Mouse (Mus musculus) ES-E14 (cell line): ENCODE measurements around the gene Atf3.

Experiments
- MAFK ChIP-seq: IDR thresholded peaks from 2 replicates; pipeline ENCODE4 v1.6.1; 2014; ENCODE audit warnings: mild to moderate bottlenecking, low read depth, low read length, inconsistent platforms; ENCODE audit not compliant: insufficient read depth
- ZC3H11A ChIP-seq: IDR thresholded peaks from 2 replicates; pipeline ENCODE4 v1.6.1; 2012; ENCODE audit warnings: low read depth, mild to moderate bottlenecking, inconsistent platforms, low read length, borderline replicate concordance

DNA sequence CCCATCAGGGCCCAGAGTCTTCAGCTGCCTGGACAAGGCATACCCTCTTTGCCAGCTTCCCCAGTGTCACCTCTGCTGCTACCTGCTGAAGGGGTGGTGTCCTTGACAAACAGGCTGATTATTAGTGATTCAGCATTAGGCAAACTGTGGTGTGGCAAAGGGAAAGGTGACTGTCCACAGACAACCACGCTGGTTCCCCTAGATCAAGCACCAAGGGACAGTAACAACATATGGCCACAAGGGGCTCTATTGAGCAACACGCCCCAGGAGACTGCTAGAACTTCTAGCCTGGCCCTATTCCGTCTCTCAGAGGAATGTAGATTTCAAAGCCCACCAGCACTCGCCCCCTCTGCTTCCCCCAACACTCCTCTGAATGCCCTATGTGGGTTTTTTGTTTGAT lies 64.8 kb downstream of the Atf3 start:
- TF ChIP-seq ZC3H11A = no peak
- TF ChIP-seq MAFK = no peak
